Mouse (Mus musculus): ENCODE data around the gene Entpd7. TPM values are rescaled to one million over a fixed set of nuclear protein-coding genes. Genes with fewer than 3 reads are reported as not detected.
A peak's percentile ranks its signal among the peaks of the same experiment; 100 is the strongest.

The Entpd7 gene
- polyA plus RNA-seq, 1 experiment from 2014 or later = 8.1 TPM

- Histone ChIP-seq H3K9me3 (ENCODE audit: control insufficient read depth, low read length) (no peaks in the 10 kb centered on the region), H3K27ac (replicated peaks) (no peak overlapping the region), H3K36me3 (ENCODE audit: control insufficient read depth, insufficient read depth, low read length) (peaks cover 13% of the 10 kb centered on the region), H3K27me3 (ENCODE audit: control insufficient read depth, insufficient read depth, low read length) (no peaks in the 10 kb centered on the region), H3K4me2 (replicated peaks; ENCODE audit: low read depth) (no peak overlapping the region), H3K4me3 (ENCODE audit: low read depth, low read length) (no peak overlapping the region), H3K4me1 (replicated peaks; ENCODE audit: control insufficient read depth, insufficient read depth) (no peaks in the 10 kb centered on the region), H3K9ac (ENCODE audit: low read length) (no peak overlapping the region)
- TF ChIP-seq EP300 (optimal IDR thresholded peaks at IDR 0.05) (no peak), CTCF (IDR thresholded peaks at IDR 0.05; ENCODE audit: low read depth) (no peak)
- 81% methylated on average over 4 of the region's 4 CpGs for WGBS
- DNase-seq (ENCODE audit: low spot score) = no peak
- no peak for ATAC-seq (ENCODE audit: low FRiP score, low TSS enrichment)
These were observed 58.4 kb downstream of the Entpd7 start for GRCm38 (mm10) chr19:43747877-43748276.

GRCm38 (mm10) chr19:43750008-43750407 lies 60.5 kb downstream of the Entpd7 start:
- WGBS = 90% methylated on average over 2 of the region's 2 CpGs

GRCm38 (mm10) chr19:43752489-43753225 lies 63.2 kb downstream of the Entpd7 start, which contains the start of the genes Cutc and Cox15:
Gene Cutc, plus strand, starts transcription at chr19:43752996.
Gene Cox15, minus strand, starts transcription at chr19:43753000.
- TF ChIP-seq CTCF (IDR thresholded peaks at IDR 0.05; ENCODE audit: low read depth) (peak; percentile 55), EP300 (optimal IDR thresholded peaks at IDR 0.05) (no peak)
- Histone ChIP-seq H3K27ac (replicated peaks) (peak within 1 kb of the TSS; percentile 99), H3K4me1 (replicated peaks; ENCODE audit: control insufficient read depth, insufficient read depth) (no peaks in the 10 kb centered on the region), H3K4me2 (replicated peaks; ENCODE audit: low read depth) (peak within 1 kb of the TSS; percentile 56), H3K36me3 (ENCODE audit: control insufficient read depth, insufficient read depth, low read length) (peaks cover 8% of the 10 kb centered on the region), H3K4me3 (ENCODE audit: low read depth, low read length) (peak within 1 kb of the TSS; percentile 66), H3K27me3 (ENCODE audit: control insufficient read depth, insufficient read depth, low read length) (no peaks in the 10 kb centered on the region), H3K9me3 (ENCODE audit: control insufficient read depth, low read length) (no peaks in the 10 kb centered on the region), H3K9ac (ENCODE audit: low read length) (peak within 1 kb of the TSS; percentile 81)
- WGBS = under 1% methylated on average over 61 of the region's 62 CpGs
- DNase-seq (ENCODE audit: low spot score) (peak; percentile 97), ATAC-seq (ENCODE audit: low FRiP score, low TSS enrichment) (peak; percentile 91)

More at GRCm38 (mm10) chr19:43750008-43750407, 60.5 kb downstream of the Entpd7 start:
- no peaks in the 10 kb centered on the region for H3K9me3 ChIP-seq (ENCODE audit: control insufficient read depth, low read length)
- TF ChIP-seq EP300 (optimal IDR thresholded peaks at IDR 0.05) (no peak), CTCF (IDR thresholded peaks at IDR 0.05; ENCODE audit: low read depth) (no peak)
- ATAC-seq (ENCODE audit: low FRiP score, low TSS enrichment) (no peak), DNase-seq (ENCODE audit: low spot score) (no peak)
- no peak overlapping the region for H3K4me2 ChIP-seq (replicated peaks; ENCODE audit: low read depth)
- H3K27me3 ChIP-seq (ENCODE audit: control insufficient read depth, insufficient read depth, low read length) = no peaks in the 10 kb centered on the region
- H3K4me1 ChIP-seq (replicated peaks; ENCODE audit: control insufficient read depth, insufficient read depth) = no peaks in the 10 kb centered on the region
- no peak overlapping the region for H3K27ac ChIP-seq (replicated peaks)
- peaks cover 13% of the 10 kb centered on the region for H3K36me3 ChIP-seq (ENCODE audit: control insufficient read depth, insufficient read depth, low read length)
- no peak overlapping the region for H3K9ac ChIP-seq (ENCODE audit: low read length)
- H3K4me3 ChIP-seq (ENCODE audit: low read depth, low read length) = no peak overlapping the region

GRCm38 (mm10) chr19:43753226-43753835 lies 63.9 kb downstream of the Entpd7 start:
- ATAC-seq (ENCODE audit: low FRiP score, low TSS enrichment) (peak; percentile 88), DNase-seq (ENCODE audit: low spot score) (peak; percentile 93)
- peak overlapping the region; percentile 99 for H3K27ac ChIP-seq (replicated peaks)
- peaks cover 2% of the 10 kb centered on the region for H3K36me3 ChIP-seq (ENCODE audit: control insufficient read depth, insufficient read depth, low read length)
- H3K9me3 ChIP-seq (ENCODE audit: control insufficient read depth, low read length) = no peaks in the 10 kb centered on the region
- TF ChIP-seq EP300 (optimal IDR thresholded peaks at IDR 0.05) (no peak), CTCF (IDR thresholded peaks at IDR 0.05; ENCODE audit: low read depth) (peak; percentile 87)
- WGBS = under 1% methylated on average over 22 of the region's 24 CpGs
- no peaks in the 10 kb centered on the region for H3K27me3 ChIP-seq (ENCODE audit: control insufficient read depth, insufficient read depth, low read length)
- H3K4me3 ChIP-seq (ENCODE audit: low read depth, low read length) = peak overlapping the region; percentile 66
- no peaks in the 10 kb centered on the region for H3K4me1 ChIP-seq (replicated peaks; ENCODE audit: control insufficient read depth, insufficient read depth)
- H3K9ac ChIP-seq (ENCODE audit: low read length) = peak overlapping the region; percentile 81
- H3K4me2 ChIP-seq (replicated peaks; ENCODE audit: low read depth) = peak overlapping the region; percentile 56

- no peak overlapping the region for H3K9ac ChIP-seq (ENCODE audit: low read length)
- DNase-seq (ENCODE audit: low spot score) = no peak
- H3K4me2 ChIP-seq (replicated peaks; ENCODE audit: low read depth) = no peak overlapping the region
These were observed 64.8 kb downstream of the Entpd7 start for GRCm38 (mm10) chr19:43754237-43754636.

GRCm38 (mm10) chr19:43754872-43755271 lies 65.4 kb downstream of the Entpd7 start:
- no peaks in the 10 kb centered on the region for H3K27me3 ChIP-seq (ENCODE audit: control insufficient read depth, insufficient read depth, low read length)
- no peaks in the 10 kb centered on the region for H3K36me3 ChIP-seq (ENCODE audit: control insufficient read depth, insufficient read depth, low read length)
- no peak overlapping the region for H3K4me2 ChIP-seq (replicated peaks; ENCODE audit: low read depth)
- no peak overlapping the region for H3K9ac ChIP-seq (ENCODE audit: low read length)
- TF ChIP-seq CTCF (IDR thresholded peaks at IDR 0.05; ENCODE audit: low read depth) (no peak), EP300 (optimal IDR thresholded peaks at IDR 0.05) (no peak)
- no peaks in the 10 kb centered on the region for H3K4me1 ChIP-seq (replicated peaks; ENCODE audit: control insufficient read depth, insufficient read depth)
- H3K9me3 ChIP-seq (ENCODE audit: control insufficient read depth, low read length) = no peaks in the 10 kb centered on the region
- ATAC-seq (ENCODE audit: low FRiP score, low TSS enrichment) (no peak), DNase-seq (ENCODE audit: low spot score) (no peak)
- WGBS = 54% methylated on average over 2 of the region's 2 CpGs
- no peak overlapping the region for H3K4me3 ChIP-seq (ENCODE audit: low read depth, low read length)
- H3K27ac ChIP-seq (replicated peaks) = no peak overlapping the region

More at GRCm38 (mm10) chr19:43754237-43754636, 64.8 kb downstream of the Entpd7 start:
- Histone ChIP-seq H3K4me3 (ENCODE audit: low read depth, low read length) (no peak overlapping the region), H3K27ac (replicated peaks) (no peak overlapping the region), H3K27me3 (ENCODE audit: control insufficient read depth, insufficient read depth, low read length) (no peaks in the 10 kb centered on the region), H3K9me3 (ENCODE audit: control insufficient read depth, low read length) (no peaks in the 10 kb centered on the region), H3K36me3 (ENCODE audit: control insufficient read depth, insufficient read depth, low read length) (no peaks in the 10 kb centered on the region), H3K4me1 (replicated peaks; ENCODE audit: control insufficient read depth, insufficient read depth) (no peaks in the 10 kb centered on the region)
- ATAC-seq (ENCODE audit: low FRiP score, low TSS enrichment) = no peak
- TF ChIP-seq CTCF (IDR thresholded peaks at IDR 0.05; ENCODE audit: low read depth) = no peak
- WGBS = 78% methylated on average over 2 of the region's 2 CpGs
